Mouse (Mus musculus): ENCODE data around the gene Gm42417. TPM values are rescaled to one million over a fixed set of nuclear protein-coding genes. Genes with fewer than 3 reads are reported as not detected.
"Not testable (repeated sequence)": the region's sequence is repeated elsewhere in the genome, so short reads cannot be mapped to it uniquely, and the experiment has no call there.

The Gm42417 gene
- polyA plus RNA-seq, 1 experiment from 2014 or later = not detected

DNA sequence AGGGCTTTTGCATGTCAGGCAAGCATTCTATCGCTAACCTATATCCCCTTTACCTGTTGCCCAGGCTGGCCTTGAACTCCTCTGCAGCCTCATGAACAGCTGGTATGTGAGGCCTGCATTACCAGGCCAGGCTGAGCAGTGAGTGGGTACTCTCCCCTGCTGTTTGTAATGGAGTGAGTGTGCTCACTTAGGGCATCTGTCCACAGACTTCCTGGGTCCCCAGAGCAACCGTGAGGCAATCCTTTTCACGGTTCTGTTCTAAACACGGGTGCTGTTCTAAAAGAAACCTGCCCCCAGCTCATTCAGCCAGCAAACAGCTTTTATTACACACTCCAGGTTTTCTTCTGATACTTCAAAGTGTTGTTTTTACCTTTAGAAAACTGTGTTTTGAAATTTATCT, 502 bp downstream of the Gm42417 start:
- 58% methylated on average over 4 of the region's 4 CpGs for WGBS (ENCODE audit: insufficient replicate concordance)
- no peak overlapping the region for H3K4me2 ChIP-seq (ENCODE audit: low read depth, low read length)
- H3K4me1 ChIP-seq (ENCODE audit: insufficient read depth) = peaks cover 19% of the 10 kb centered on the region; the same call in 1 of the 2 replicates
- DNase-seq (no peak), ATAC-seq (peak; percentile 62)
- peak overlapping the region; percentile 70 for H3K27ac ChIP-seq (ENCODE audit: low read depth)
- no peak overlapping the region for H3K9ac ChIP-seq (replicated peaks)
- no peaks in the 10 kb centered on the region for H3K27me3 ChIP-seq (ENCODE audit: insufficient read depth, low read length)
- TF ChIP-seq CTCF (IDR thresholded peaks at IDR 0.05; ENCODE audit: low read depth) (no peak), EP300 (IDR thresholded peaks at IDR 0.05; ENCODE audit: low read depth) (no peak)
- peaks cover 12% of the 10 kb centered on the region; the same call in 1 of the 2 replicates for H3K36me3 ChIP-seq (replicated peaks; ENCODE audit: insufficient read depth, low read length)
- no peak overlapping the region for H3K4me3 ChIP-seq (ENCODE audit: low read depth, low read length)
- no peaks in the 10 kb centered on the region for H3K9me3 ChIP-seq (ENCODE audit: low read length)

GRCm38 (mm10) chr1:36536783-36537182, 2.4 kb downstream of the Gm42417 start, which contains the start of gene Ankrd23:
TSS of gene Ankrd23 (minus strand) at chr1:36536883.
- H3K4me3 ChIP-seq (ENCODE audit: low read depth, low read length); H3K27me3 ChIP-seq (ENCODE audit: insufficient read depth, low read length); H3K36me3 ChIP-seq (replicated peaks; ENCODE audit: insufficient read depth, low read length); H3K4me2 ChIP-seq (ENCODE audit: low read depth, low read length); H3K9me3 ChIP-seq (ENCODE audit: low read length); DNase-seq; ATAC-seq: not testable (repeated sequence)
- H3K27ac ChIP-seq (ENCODE audit: low read depth) = peak within 1 kb of the TSS; percentile 78
- peaks cover 19% of the 10 kb centered on the region; the same call in 1 of the 2 replicates for H3K4me1 ChIP-seq (ENCODE audit: insufficient read depth)
- 86% methylated on average over 9 of the region's 9 CpGs for WGBS (ENCODE audit: insufficient replicate concordance)
- 0 out of 2 replicates have a peak within 1 kb of the TSS, but pooled peaks have one; percentile 34 for H3K9ac ChIP-seq (replicated peaks)

DNA sequence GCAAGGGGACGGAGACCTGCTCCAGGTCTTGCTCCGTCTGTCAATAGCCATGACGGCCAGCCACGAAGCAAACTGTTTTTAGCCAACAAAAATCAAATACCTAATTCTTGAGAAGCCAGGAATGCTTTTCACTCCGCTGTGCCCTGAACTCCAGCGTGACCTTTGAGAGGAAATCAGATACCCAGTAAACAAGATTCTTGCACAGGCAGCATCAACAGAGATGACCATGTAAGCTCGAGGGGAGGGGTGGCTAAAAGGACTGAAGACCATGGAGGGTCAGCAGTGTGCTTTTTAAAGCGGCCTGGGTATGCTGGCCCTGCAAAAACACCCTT, 2.9 kb downstream of the Gm42417 start:
- DNase-seq (no peak), ATAC-seq (no peak)
- no peak overlapping the region for H3K9ac ChIP-seq (replicated peaks)
- 60% methylated on average over 8 of the region's 8 CpGs for WGBS (ENCODE audit: insufficient replicate concordance)
- H3K27me3 ChIP-seq (ENCODE audit: insufficient read depth, low read length) = no peaks in the 10 kb centered on the region
- H3K4me2 ChIP-seq (ENCODE audit: low read depth, low read length) = no peak overlapping the region
- TF ChIP-seq EP300 (IDR thresholded peaks at IDR 0.05; ENCODE audit: low read depth) (no peak), CTCF (IDR thresholded peaks at IDR 0.05; ENCODE audit: low read depth) (no peak)
- H3K9me3 ChIP-seq (ENCODE audit: low read length) = no peaks in the 10 kb centered on the region
- H3K4me3 ChIP-seq (ENCODE audit: low read depth, low read length) = no peak overlapping the region
- H3K27ac ChIP-seq (ENCODE audit: low read depth) = peak overlapping the region; percentile 78
- H3K36me3 ChIP-seq (replicated peaks; ENCODE audit: insufficient read depth, low read length) = 0 out of 2 replicates have a peak, but pooled peaks cover 8% of the 10 kb centered on the region
- peaks cover 19% of the 10 kb centered on the region; the same call in 1 of the 2 replicates for H3K4me1 ChIP-seq (ENCODE audit: insufficient read depth)

GRCm38 (mm10) chr1:36535477-36536396, 3.5 kb downstream of the Gm42417 start:
- 0 out of 2 replicates have a peak, but pooled peaks cover 8% of the 10 kb centered on the region for H3K36me3 ChIP-seq (replicated peaks; ENCODE audit: insufficient read depth, low read length)
- no peak for DNase-seq
- TF ChIP-seq CTCF (IDR thresholded peaks at IDR 0.05; ENCODE audit: low read depth) (no peak), EP300 (IDR thresholded peaks at IDR 0.05; ENCODE audit: low read depth) (no peak)
- H3K4me3 ChIP-seq (ENCODE audit: low read depth, low read length) = no peak overlapping the region
- 75% methylated on average over 11 of the region's 11 CpGs for WGBS (ENCODE audit: insufficient replicate concordance)
- 0 out of 2 replicates have a peak overlapping the region, but pooled peaks have one; percentile 34 for H3K9ac ChIP-seq (replicated peaks)
- H3K4me1 ChIP-seq (ENCODE audit: insufficient read depth) = peaks cover 19% of the 10 kb centered on the region; the same call in 1 of the 2 replicates
- H3K9me3 ChIP-seq (ENCODE audit: low read length) = no peaks in the 10 kb centered on the region
- no peaks in the 10 kb centered on the region for H3K27me3 ChIP-seq (ENCODE audit: insufficient read depth, low read length)
- no peak overlapping the region for H3K4me2 ChIP-seq (ENCODE audit: low read depth, low read length)
- no peak for ATAC-seq
- peak overlapping the region; percentile 78 for H3K27ac ChIP-seq (ENCODE audit: low read depth)

GRCm38 (mm10) chr1:36534595-36535058, 4.6 kb downstream of the Gm42417 start:
- no peak for DNase-seq
- no peak overlapping the region for H3K27ac ChIP-seq (ENCODE audit: low read depth)
- no peaks in the 10 kb centered on the region for H3K9me3 ChIP-seq (ENCODE audit: low read length)
- no peak for TF ChIP-seq EP300 (IDR thresholded peaks at IDR 0.05; ENCODE audit: low read depth)
- no peak overlapping the region for H3K4me2 ChIP-seq (ENCODE audit: low read depth, low read length)
- WGBS (ENCODE audit: insufficient replicate concordance) = 54% methylated on average over 6 of the region's 6 CpGs
- H3K4me1 ChIP-seq (ENCODE audit: insufficient read depth) = peaks cover 17% of the 10 kb centered on the region; the same call in 1 of the 2 replicates
- ATAC-seq = no peak
- no peak overlapping the region for H3K4me3 ChIP-seq (ENCODE audit: low read depth, low read length)
- H3K27me3 ChIP-seq (ENCODE audit: insufficient read depth, low read length) = no peaks in the 10 kb centered on the region
- no peak overlapping the region for H3K9ac ChIP-seq (replicated peaks)
- H3K36me3 ChIP-seq (replicated peaks; ENCODE audit: insufficient read depth, low read length) = no peaks in the 10 kb centered on the region

- no peak for TF ChIP-seq CTCF (IDR thresholded peaks at IDR 0.05; ENCODE audit: low read depth)
- no peak for TF ChIP-seq EP300 (IDR thresholded peaks at IDR 0.05; ENCODE audit: low read depth)
- H3K27ac ChIP-seq (ENCODE audit: low read depth) = no peak overlapping the region
- H3K4me2 ChIP-seq (ENCODE audit: low read depth, low read length) = no peak overlapping the region
- DNase-seq (no peak), ATAC-seq (no peak)
- no peaks in the 10 kb centered on the region for H3K9me3 ChIP-seq (ENCODE audit: low read length)
- H3K4me3 ChIP-seq (ENCODE audit: low read depth, low read length) = no peak overlapping the region
- no peaks in the 10 kb centered on the region for H3K27me3 ChIP-seq (ENCODE audit: insufficient read depth, low read length)
- WGBS (ENCODE audit: insufficient replicate concordance) = 87% methylated on average over 6 of the region's 6 CpGs
- H3K4me1 ChIP-seq (ENCODE audit: insufficient read depth) = peaks cover 16% of the 10 kb centered on the region; the same call in 1 of the 2 replicates
- no peaks in the 10 kb centered on the region for H3K36me3 ChIP-seq (replicated peaks; ENCODE audit: insufficient read depth, low read length)
- H3K9ac ChIP-seq (replicated peaks) = no peak overlapping the region
Observed at GRCm38 (mm10) chr1:36533546-36533945, 5.7 kb downstream of the Gm42417 start.
